Mouse (Mus musculus): ENCODE data around the gene Ercc6l.
"Not testable (repeated sequence)": the region's sequence is repeated elsewhere in the genome, so short reads cannot be mapped to it uniquely, and the experiment has no call there.

Gene Ercc6l

GRCm38 (mm10) chrX:102103830-102104229, 53.1 kb downstream of the Ercc6l start:
- DNase-seq = not testable (repeated sequence)

GRCm38 (mm10) chrX:102101886-102102285, 55.0 kb downstream of the Ercc6l start:
- DNase-seq = no peak

GRCm38 (mm10) chrX:102094381-102094904, 62.4 kb downstream of the Ercc6l start:
- DNase-seq = no peak

All from right cerebral cortex, postnatal 4 days (tissue).